In genomic region chr7:113278493-113278892, GRCm38 (mm10) we compare ENCODE assay signal across 22 mouse cellular contexts.
"Had no signal": no experiment of that assay in that cellular context is flagged by ENCODE, and none has a peak within 500 bp of the region (broad histone marks: within the 10 kb centered on the region; RNA-seq: fewer than 3 reads in every experiment).

No protein-coding gene starts in this region.

- DNase-seq: cerebellum, adult 2 months; cerebellum, adult 8-10 months; cerebellum, adult 9-10 months; cerebellum, adult 9-11 months; cerebellum, postnatal 10 days; cerebellum, postnatal 14 days; cerebellum, postnatal 25 days; cerebellum, postnatal 36 days; embryo, embryonic 11 days; forebrain, postnatal 0 days; gastrocnemius, adult 2 months; gastrocnemius, postnatal 10 days; gastrocnemius, postnatal 14 days; gastrocnemius, postnatal 25 days; gastrocnemius, postnatal 36 days; heart, adult 11 months; heart, adult 18-20 months; heart, adult 2 months had no signal

- ATAC-seq: forebrain, embryonic 13.5 days; forebrain, embryonic 14.5 days; forebrain, embryonic 15.5 days; forebrain, embryonic 16.5 days; forebrain, postnatal 0 days had no signal
